Mouse (Mus musculus) testis, postnatal 14 days (tissue): ENCODE measurements around the gene Scyl1.
A peak's percentile ranks its signal among the peaks of the same experiment; 100 is the strongest.

Source experiments
- DNase-seq: peaks from one replicate; pipeline ENCODE4 v3.0.0; 2021; ENCODE audit warnings: low spot score

The Scyl1 gene

GRCm38 (mm10) chr19:5787920-5788319 lies 16.7 kb upstream of the Scyl1 start:
- DNase-seq, result no peak

GRCm38 (mm10) chr19:5787128-5787635 lies 16.0 kb upstream of the Scyl1 start:
- peak; percentile 78 for DNase-seq

GRCm38 (mm10) chr19:5786441-5787114 lies 15.4 kb upstream of the Scyl1 start:
- peak; percentile 84 for DNase-seq

- DNase-seq, result no peak
These were observed 13.8 kb upstream of the Scyl1 start for GRCm38 (mm10) chr19:5784958-5785577.

- no peak for DNase-seq
These were observed 10.9 kb upstream of the Scyl1 start for GRCm38 (mm10) chr19:5782121-5782520.

- no peak for DNase-seq
These were observed 10.3 kb upstream of the Scyl1 start for GRCm38 (mm10) chr19:5781532-5781931.

- no peak for DNase-seq
These were observed 9.0 kb upstream of the Scyl1 start for GRCm38 (mm10) chr19:5780203-5780602.

GRCm38 (mm10) chr19:5778312-5778711 lies 7.1 kb upstream of the Scyl1 start:
- no peak for DNase-seq

GRCm38 (mm10) chr19:5777387-5778032 lies 6.3 kb upstream of the Scyl1 start:
- no peak for DNase-seq

GRCm38 (mm10) chr19:5770311-5770710 lies 908 bp downstream of the Scyl1 start:
- no peak for DNase-seq

- no peak for DNase-seq
These were observed 3.9 kb downstream of the Scyl1 start for GRCm38 (mm10) chr19:5767271-5767670.

- no peak for DNase-seq
These were observed 8.1 kb downstream of the Scyl1 start for GRCm38 (mm10) chr19:5763163-5763562.

- no peak for DNase-seq
These were observed 12.3 kb downstream of the Scyl1 start for GRCm38 (mm10) chr19:5758878-5759403.

- no peak for DNase-seq
These were observed 14.1 kb downstream of the Scyl1 start for GRCm38 (mm10) chr19:5756991-5757636.

GRCm38 (mm10) chr19:5756321-5756985 lies 14.8 kb downstream of the Scyl1 start:
- no peak for DNase-seq

- no peak for DNase-seq
These were observed 19.5 kb downstream of the Scyl1 start for GRCm38 (mm10) chr19:5751742-5752141.

- no peak for DNase-seq
These were observed 20.3 kb downstream of the Scyl1 start for GRCm38 (mm10) chr19:5750951-5751350.

GRCm38 (mm10) chr19:5749476-5749875 lies 21.7 kb downstream of the Scyl1 start:
- DNase-seq, result no peak

GRCm38 (mm10) chr19:5746907-5747363 lies 24.3 kb downstream of the Scyl1 start:
- DNase-seq, result no peak

- DNase-seq, result no peak
These were observed 25.2 kb downstream of the Scyl1 start for GRCm38 (mm10) chr19:5745756-5746710.

- no peak for DNase-seq
These were observed 27.6 kb downstream of the Scyl1 start for GRCm38 (mm10) chr19:5743576-5743975.
